Mouse (Mus musculus) liver, embryonic 14.5 days (tissue): ENCODE results near the gene Tmprss6. TPM values are rescaled to one million over a fixed set of nuclear protein-coding genes. Genes with fewer than 3 reads are reported as not detected.
A peak's percentile ranks its signal among the peaks of the same experiment; 100 is the strongest.

Experiments
- ATAC-seq: fragments of 200-750 bp; cut with Nextera tagmentation; 2 replicates; pipeline ENCODE4 v1.8.0; 2017; ENCODE audit warnings: moderate number of reproducible peaks, mild to moderate bottlenecking, moderate library complexity; ENCODE audit not compliant: insufficient read depth
- DNase-seq, 3 experiments: peaks; one replicate each; pipeline ENCODE4 v3.0.0-alpha.2; 2012 to 2013; ENCODE audit warnings: low read depth in 3 of 3, low spot score in 3 of 3
- H3K27ac ChIP-seq: fragments of 300-500 bp; sonication (generic); 2 replicates; pipeline ENCODE4 v1.5.1; 2014; ENCODE audit warnings: moderate library complexity, mild to moderate bottlenecking, control low read depth, inconsistent platforms
- H3K27me3 ChIP-seq: fragments of 300-500 bp; sonication (generic); 2 replicates; pipeline ENCODE4 v1.6.1; 2014; ENCODE audit warnings: mild to moderate bottlenecking, low read length, moderate library complexity; ENCODE audit not compliant: control insufficient read depth, insufficient read depth
- H3K36me3 ChIP-seq: fragments of 300-500 bp; sonication (generic); replicated peaks from 2 replicates; pipeline ENCODE4 v1.6.1; 2014; ENCODE audit warnings: low read depth; ENCODE audit not compliant: control insufficient read depth, insufficient read depth
- H3K4me1 ChIP-seq, 2 experiments: fragments of 200-500 bp in 1 of 2; fragments of 300-500 bp in 1 of 2; sonication (generic) in 1 of 2; replicated peaks; 2 replicates each; pipeline ENCODE4 v1.6.1; 2012 to 2014; ENCODE audit warnings: antibody characterized with exemption in 1 of 2, inconsistent platforms in 1 of 2, low read length in 1 of 2; ENCODE audit not compliant: control insufficient read depth in 2 of 2, insufficient read depth in 2 of 2
- H3K4me2 ChIP-seq: fragments of 300-500 bp; sonication (generic); 2 replicates; pipeline ENCODE4 v1.6.1; 2014; ENCODE audit warnings: low read depth, mild to moderate bottlenecking, control low read depth, moderate library complexity
- H3K4me3 ChIP-seq, 2 experiments: fragments of 200-500 bp in 1 of 2; fragments of 300-500 bp in 1 of 2; sonication (generic) in 1 of 2; 2 replicates each; pipeline ENCODE4 v1.5.1; 2012 to 2014; ENCODE audit warnings: low read depth in 2 of 2, low read length in 2 of 2, mild to moderate bottlenecking in 2 of 2, control low read depth in 1 of 2, inconsistent platforms in 1 of 2, moderate library complexity in 1 of 2; ENCODE audit not compliant: insufficient read depth in 1 of 2
- H3K9ac ChIP-seq: fragments of 300-500 bp; sonication (generic); replicated peaks from 2 replicates; pipeline ENCODE4 v1.6.1; 2014; ENCODE audit warnings: mild to moderate bottlenecking, control low read depth, moderate library complexity
- H3K9me3 ChIP-seq: fragments of 300-500 bp; sonication (generic); 2 replicates; pipeline ENCODE4 v1.6.1; 2016; ENCODE audit warnings: low read length, mixed read lengths; ENCODE audit not compliant: control insufficient read depth
- CTCF ChIP-seq: IDR thresholded peaks from 2 replicates; pipeline ENCODE4 v1.5.1; 2016; ENCODE audit warnings: antibody characterized with exemption, low read depth, control low read depth
- EP300 ChIP-seq: IDR thresholded peaks from 2 replicates; pipeline ENCODE4 v1.6.1; 2016; ENCODE audit warnings: antibody characterized with exemption, low read depth
- WGBS: fragments of 180-500 bp; shearing (Covaris S2); extraction: QIAGEN DNeasy Blood & Tissue Kit; methylation state at CpG from one replicate; pipeline ENCODE4 v1.1.7; 2014; ENCODE audit not compliant: insufficient replicate concordance; 5-methylcytosine and 5-hydroxymethylcytosine counted together
- polyA plus RNA-seq, 2 experiments: library from polyadenylated mRNA; depleted of rRNA in 1 of 2; stranded (reverse) in 1 of 2; unstranded in 1 of 2; fragments of >200 nt; fragmentation: Nextera tagmentation in 1 of 2; extraction: Ambion mirVana in 1 of 2; gene quantifications; 2 replicates each; pipeline versions ENCODE4 v1.2.1 to v1.2.3; 2012 to 2014

Tmprss6 gene
- polyA plus RNA-seq, 2 experiments = 9.8 to 11.9 TPM

GRCm38 (mm10) chr15:78428391-78429138 is 39.9 kb downstream of the Tmprss6 start, which contains the start of gene Kctd17:
Kctd17 (plus strand) TSS chr15:78428564.
- Histone ChIP-seq H3K27me3 (peaks cover 24% of the 10 kb centered on the region), H3K4me1 (peaks cover 0 to 9% of the 10 kb centered on the region in 2 experiments; a peak in 2 of 4 replicates), H3K4me3 (peak within 1 kb of the TSS; percentile 34 to 41), H3K36me3 (no peaks in the 10 kb centered on the region), H3K9ac (no peak within 1 kb of the TSS), H3K9me3 (no peaks in the 10 kb centered on the region), H3K27ac (no peak within 1 kb of the TSS), H3K4me2 (peak within 1 kb of the TSS; percentile 43)
- 3% methylated on average over 52 of the region's 52 CpGs for WGBS
- ATAC-seq (peak; percentile 14; the same call in 1 of the 2 replicates), DNase-seq (no peak)
- TF ChIP-seq EP300 = no peak
- TF ChIP-seq CTCF = no peak

- ATAC-seq = no peak
- WGBS = 41% methylated on average over 4 of the region's 4 CpGs
- Histone ChIP-seq H3K27ac (no peak overlapping the region), H3K4me1 (peaks cover 0 to 10% of the 10 kb centered on the region in 2 experiments; a peak in 2 of 4 replicates), H3K4me3 (no peak overlapping the region), H3K36me3 (no peaks in the 10 kb centered on the region), H3K4me2 (no peak overlapping the region), H3K9ac (no peak overlapping the region), H3K27me3 (peaks cover 35% of the 10 kb centered on the region), H3K9me3 (no peaks in the 10 kb centered on the region)
- no peak for DNase-seq
- TF ChIP-seq CTCF = peak; percentile 10; the same call in 1 of the 2 replicates
- no peak for TF ChIP-seq EP300
These were observed 43.2 kb downstream of the Tmprss6 start for GRCm38 (mm10) chr15:78425230-78425629.

GRCm38 (mm10) chr15:78424507-78424906 is 43.9 kb downstream of the Tmprss6 start:
- TF ChIP-seq CTCF (no peak), EP300 (no peak)
- no peak overlapping the region for H3K27ac ChIP-seq
- peaks cover 38% of the 10 kb centered on the region for H3K27me3 ChIP-seq
- no peak overlapping the region for H3K9ac ChIP-seq
- no peaks in the 10 kb centered on the region for H3K9me3 ChIP-seq
- no peak overlapping the region for H3K4me2 ChIP-seq
- peaks cover 0 to 10% of the 10 kb centered on the region in 2 experiments; a peak in 2 of 4 replicates for H3K4me1 ChIP-seq
- H3K36me3 ChIP-seq = no peaks in the 10 kb centered on the region
- H3K4me3 ChIP-seq = no peak overlapping the region
- DNase-seq = no peak
- peak; percentile 29; the same call in 1 of the 2 replicates for ATAC-seq
- 15% methylated on average over 11 of the region's 11 CpGs for WGBS

- Histone ChIP-seq H3K36me3 (no peaks in the 10 kb centered on the region), H3K4me1 (peaks cover 3 to 12% of the 10 kb centered on the region in 2 experiments; a peak in 3 of 4 replicates), H3K9ac (0 out of 2 replicates have a peak overlapping the region, but pooled peaks have one; percentile 28), H3K9me3 (no peaks in the 10 kb centered on the region), H3K27me3 (peaks cover 21% of the 10 kb centered on the region), H3K4me3 (no peak overlapping the region), H3K4me2 (peak overlapping the region; percentile 38), H3K27ac (no peak overlapping the region)
- peak; percentile 61 to 70 (median 69) for DNase-seq
- WGBS = 17% methylated on average over 16 of the region's 16 CpGs
- TF ChIP-seq EP300 (no peak), CTCF (peak; percentile 99)
- peak; percentile 64 for ATAC-seq
These were observed 46.1 kb downstream of the Tmprss6 start for GRCm38 (mm10) chr15:78422046-78422956.
